Mouse (Mus musculus) heart, adult 2 months (tissue): Measurements from ENCODE around the gene Cwc25. TPM values are rescaled to one million over a fixed set of nuclear protein-coding genes. Genes with fewer than 3 reads are reported as not detected.

ENCODE experiments used
- DNase-seq, 2 experiments: peaks; one replicate each; pipeline ENCODE4 v3.0.0; 2021
- H3K27ac ChIP-seq: fragments of 200-600 bp; 2 replicates; pipeline ENCODE4 v1.8.1; 2022
- H3K27me3 ChIP-seq: fragments of 200-500 bp; 2 replicates; pipeline ENCODE4 v1.6.1; 2012; ENCODE audit warnings: mild to moderate bottlenecking, low read length, inconsistent platforms, mixed read lengths; ENCODE audit not compliant: control insufficient read depth, insufficient read depth
- H3K36me3 ChIP-seq: fragments of 200-500 bp; 2 replicates; pipeline ENCODE4 v1.6.1; 2012; ENCODE audit warnings: low read length, inconsistent platforms; ENCODE audit not compliant: control insufficient read depth, insufficient read depth
- H3K4me1 ChIP-seq: fragments of 200-500 bp; 2 replicates; pipeline ENCODE4 v1.6.1; 2011; ENCODE audit warnings: low read length; ENCODE audit not compliant: control insufficient read depth, insufficient read depth
- H3K4me3 ChIP-seq: fragments of 200-600 bp; 2 replicates; pipeline ENCODE4 v1.8.1; 2022
- H3K79me2 ChIP-seq: fragments of 200-500 bp; replicated peaks from 2 replicates; pipeline ENCODE4 v1.6.1; 2012; ENCODE audit warnings: mild to moderate bottlenecking, inconsistent platforms, low read length, moderate library complexity, mixed read lengths; ENCODE audit not compliant: control insufficient read depth, insufficient read depth
- H3K9ac ChIP-seq: fragments of 200-500 bp; 2 replicates; pipeline ENCODE4 v1.6.1; 2012; ENCODE audit warnings: low read depth, mild to moderate bottlenecking, control low read depth, inconsistent platforms, low read length, mixed read lengths
- CTCF ChIP-seq: fragments of 200-600 bp; IDR thresholded peaks from 2 replicates; pipeline ENCODE4 v1.8.1; 2022; ENCODE audit warnings: antibody characterized with exemption, mild to moderate bottlenecking, moderate library complexity
- EP300 ChIP-seq: fragments of 200-500 bp; IDR thresholded peaks from 2 replicates; pipeline ENCODE4 v1.6.1; 2011; ENCODE audit warnings: low read depth, low read length, control low read depth; ENCODE audit not compliant: insufficient read depth
- POLR2A ChIP-seq: fragments of 200-500 bp; IDR thresholded peaks from 2 replicates; pipeline ENCODE4 v1.6.1; 2011; ENCODE audit warnings: mild to moderate bottlenecking, low read depth, low read length, control low read depth; ENCODE audit not compliant: insufficient read depth
- WGBS: fragments of 180-500 bp; shearing (Covaris S2); methylation state at CpG from one replicate; pipeline ENCODE4 v1.1.7; 2018; 5-methylcytosine and 5-hydroxymethylcytosine counted together
- intact Hi-C: fragments of 180-260 bp; cut with DNase I; formaldehyde crosslinking; loops from one replicate; pipeline ENCODE4 v1.15.1; 2025
- polyA plus RNA-seq: library from polyadenylated mRNA; depleted of rRNA; stranded (reverse); fragments of >200 nt; gene quantifications from 2 replicates; pipeline ENCODE4 v1.2.3, GENCODE M21; 2012
- total RNA-seq, 2 experiments: library from RNA; stranded (reverse); gene quantifications; 2 replicates each; pipeline ENCODE4 v1.2.3; 2021

Gene Cwc25
- total and polyA plus RNA-seq, 3 experiments: 6.0 to 7.9 (median 7.6) TPM

GRCm38 (mm10) chr11:97701581-97702392 lies 64.6 kb downstream of the Cwc25 start:
- Histone ChIP-seq H3K27ac (no peak overlapping the region; the same call in 1 of the 2 replicates), H3K9ac (no peak overlapping the region), H3K4me1 (peaks cover 5% of the 10 kb centered on the region), H3K4me3 (peak overlapping the region; percentile 79; the same call in 1 of the 2 replicates), H3K27me3 (no peaks in the 10 kb centered on the region), H3K79me2 (no peaks in the 10 kb centered on the region; the same call in 1 of the 2 replicates), H3K36me3 (no peaks in the 10 kb centered on the region)
- no peak for TF ChIP-seq POLR2A
- no peak for TF ChIP-seq CTCF
- TF ChIP-seq EP300: no peak
- DNase-seq: no peak
- 52% methylated on average over 15 of the region's 15 CpGs for WGBS
- intact Hi-C loops: loop anchor here (2.0 to 10.0 kb wide), 4 partner anchors 43 to 517 kb away; partner anchors contain the start of genes Fbxo47, Kpnb1 and Pip4k2b

DNA sequence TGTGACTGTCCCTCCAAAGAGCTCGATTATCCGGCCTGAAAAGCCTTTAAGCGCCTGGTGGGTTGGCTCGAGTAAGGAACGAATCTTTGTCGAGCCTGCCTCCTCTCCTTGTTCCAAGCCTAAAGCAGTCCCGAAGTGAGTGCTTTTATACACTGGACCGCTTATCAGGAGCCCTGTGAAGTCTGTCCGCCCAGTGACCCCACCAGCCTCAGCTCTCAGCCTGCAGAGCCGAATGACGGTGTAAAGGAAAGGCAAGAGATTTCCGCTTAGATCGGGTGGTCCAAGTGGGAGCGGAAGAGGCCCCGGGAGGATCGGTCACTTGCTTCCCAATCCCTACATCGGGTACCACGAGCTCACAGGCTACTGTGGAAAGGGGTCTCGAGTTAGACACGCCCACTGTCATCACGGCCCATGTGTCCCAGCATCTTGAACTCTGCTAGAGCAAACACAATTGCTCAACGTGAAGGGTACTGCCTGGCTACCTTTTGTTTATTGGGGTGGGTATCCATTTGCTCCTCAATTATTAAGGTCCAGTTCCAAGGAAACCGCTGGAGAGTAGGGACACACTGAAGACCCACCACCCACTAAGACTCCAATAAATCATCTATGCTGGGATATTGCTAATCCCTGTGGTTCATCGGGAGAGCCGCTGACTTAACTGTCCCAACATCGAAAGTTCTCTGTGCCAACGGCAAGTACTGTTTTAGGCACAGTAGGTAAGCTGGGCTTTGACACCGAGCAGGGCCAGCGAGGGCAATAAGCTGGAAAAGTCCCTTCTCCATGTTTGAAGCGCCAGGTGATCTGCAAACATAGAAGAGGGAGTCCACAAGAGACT lies 65.4 kb downstream of the Cwc25 start:
- intact Hi-C loops: loop anchor here (5.0 to 10.0 kb wide), 3 partner anchors 169 to 516 kb away; partner anchors contain the start of genes Fbxo47 and Kpnb1
- WGBS: 23% methylated on average over 30 of the region's 30 CpGs
- Histone ChIP-seq H3K4me1 (peaks cover 5% of the 10 kb centered on the region), H3K36me3 (no peaks in the 10 kb centered on the region), H3K9ac (peak overlapping the region; percentile 72), H3K27ac (peak overlapping the region; percentile 95), H3K79me2 (no peaks in the 10 kb centered on the region; the same call in 1 of the 2 replicates), H3K27me3 (no peaks in the 10 kb centered on the region), H3K4me3 (peak overlapping the region; percentile 74)
- peak in 1 of 2 experiments; percentile 55 for DNase-seq
- TF ChIP-seq POLR2A (no peak), EP300 (no peak), CTCF (no peak)

GRCm38 (mm10) chr11:97700003-97700745 lies 66.2 kb downstream of the Cwc25 start, which contains the start of gene Pcgf2:
TSS of gene Pcgf2 (minus strand) at chr11:97700497.
- DNase-seq: peak; percentile 86 to 88

DNA sequence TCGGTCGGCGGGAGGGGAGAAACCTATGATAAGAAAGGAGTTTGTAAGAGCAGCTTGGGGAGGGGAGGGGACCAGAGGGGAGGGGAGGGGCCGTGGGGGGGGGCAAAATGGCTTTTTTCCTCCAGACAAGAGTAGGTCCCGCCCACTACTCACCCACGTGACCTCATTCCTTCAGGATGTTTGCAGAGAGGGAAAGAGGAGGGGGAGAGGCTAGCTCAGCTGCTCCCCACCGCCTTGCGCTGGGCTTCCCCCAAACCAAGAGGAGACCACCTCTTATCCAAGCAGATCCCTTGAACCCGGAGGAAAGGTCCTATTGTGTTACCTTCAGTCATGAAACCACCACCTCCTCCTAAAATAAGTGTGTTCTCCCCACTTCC lies 66.7 kb downstream of the Cwc25 start:
- H3K27ac ChIP-seq: peak overlapping the region; percentile 95
- H3K4me1 ChIP-seq: peaks cover 7% of the 10 kb centered on the region
- H3K79me2 ChIP-seq: no peaks in the 10 kb centered on the region; the same call in 1 of the 2 replicates
- H3K4me3 ChIP-seq: peak overlapping the region; percentile 74
- peak; percentile 83 to 86 for DNase-seq
- H3K9ac ChIP-seq: peak overlapping the region; percentile 72
- H3K27me3 ChIP-seq: no peaks in the 10 kb centered on the region
- no peaks in the 10 kb centered on the region for H3K36me3 ChIP-seq
- TF ChIP-seq POLR2A (peak; percentile 93), CTCF (no peak)
- intact Hi-C loops: loop anchor here (2.0 to 10.0 kb wide), 4 partner anchors 39 to 515 kb away; partner anchors contain the start of genes Fbxo47 and Kpnb1
- WGBS: under 1% methylated on average over 5 of the region's 9 CpGs

More at GRCm38 (mm10) chr11:97700003-97700745, 66.2 kb downstream of the Cwc25 start, which contains the start of gene Pcgf2:
- peak within 1 kb of the TSS; percentile 74 for H3K4me3 ChIP-seq
- H3K79me2 ChIP-seq: no peaks in the 10 kb centered on the region; the same call in 1 of the 2 replicates
- H3K4me1 ChIP-seq: peaks cover 7% of the 10 kb centered on the region
- H3K36me3 ChIP-seq: no peaks in the 10 kb centered on the region
- peak within 1 kb of the TSS; percentile 95 for H3K27ac ChIP-seq
- intact Hi-C loops: loop anchor here (5.0 to 10.0 kb wide), 3 partner anchors 168 to 515 kb away; partner anchors contain the start of genes Fbxo47 and Kpnb1
- under 1% methylated on average over 85 of the region's 85 CpGs for WGBS
- TF ChIP-seq CTCF (no peak), POLR2A (peak; percentile 48; the same call in 1 of the 2 replicates), EP300 (no peak)
- H3K27me3 ChIP-seq: no peaks in the 10 kb centered on the region
- H3K9ac ChIP-seq: peak within 1 kb of the TSS; percentile 81
